Comparison of ENCODE assay signal across 27 mouse cellular contexts in the genomic region with DNA sequence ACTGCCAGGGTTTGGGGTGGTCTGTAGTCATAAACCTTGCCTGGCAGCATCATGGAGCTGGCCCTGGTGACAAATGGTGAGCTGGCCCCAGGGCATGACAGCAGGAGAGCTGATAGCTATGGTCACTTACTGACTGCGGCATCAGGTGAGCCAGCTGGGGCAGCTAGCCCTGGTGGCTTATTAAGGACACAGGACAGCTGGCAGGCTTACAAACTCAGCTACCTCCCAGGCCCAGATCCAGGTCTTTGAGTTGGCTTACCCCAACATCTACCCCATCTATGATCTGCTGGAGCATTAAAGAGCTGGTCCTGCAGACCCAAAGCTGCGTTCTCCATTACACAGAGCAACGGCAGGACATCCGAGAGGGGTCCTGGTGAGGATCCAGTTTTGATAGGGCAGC. TPM values are rescaled to one million over a fixed set of nuclear protein-coding genes. Genes with fewer than 3 reads are reported as not detected.
"Had no signal": no experiment of that assay in that cellular context is flagged by ENCODE, and none has a peak within 500 bp of the region (broad histone marks: within the 10 kb centered on the region; RNA-seq: fewer than 3 reads in every experiment).

No protein-coding gene starts in this region.

- H3K4me2 ChIP-seq: limb, embryonic 13.5 days; liver, embryonic 11.5 days; lung, embryonic 14.5 days; midbrain, embryonic 13.5 days had no signal

- H3K36me3 ChIP-seq: limb, embryonic 10.5 days; limb, embryonic 13.5 days; midbrain, embryonic 13.5 days had no signal

- H3K27ac ChIP-seq: layer of hippocampus, adult 2 months; limb, embryonic 10.5 days; limb, embryonic 13.5 days; liver, embryonic 14.5 days; macrophage; midbrain, embryonic 13.5 days had no signal

- H3K27me3 ChIP-seq: limb, embryonic 13.5 days; midbrain, embryonic 13.5 days had no signal

- H3K4me3 ChIP-seq: layer of hippocampus, adult 2 months; limb, embryonic 10.5 days; limb, embryonic 13.5 days; midbrain, embryonic 13.5 days had no signal

- ATAC-seq: intestine, postnatal 0 days; liver, postnatal 0 days; lung, postnatal 0 days; midbrain, embryonic 13.5 days had no signal

- DNase-seq: kidney, adult 8-10 months; kidney, postnatal 10 days; layer of hippocampus, adult 9-11 months; liver, postnatal 0 days; lung, embryonic 14.5 days; thymus, adult 18-20 months; thymus, postnatal 36 days had no signal

- H3K9ac ChIP-seq: limb, embryonic 13.5 days; liver, embryonic 14.5 days; liver, postnatal 0 days; lung, embryonic 14.5 days; midbrain, embryonic 13.5 days had no signal

- H3K9me3 ChIP-seq: limb, embryonic 10.5 days; limb, embryonic 13.5 days; midbrain, embryonic 13.5 days had no signal

RNA-seq across cellular contexts. Expression of gene Ifnk, which starts 18.4 kb away (rescaled TPM):
- total RNA-seq: layer of hippocampus, adult 2 months; layer of hippocampus, postnatal 25 days; left cerebral cortex, adult 18-20 months; left cerebral cortex, postnatal 25 days; megakaryocyte, adult 5-6 weeks; midbrain, postnatal 0 days had no signal
- polyA plus RNA-seq: large intestine, adult 2 months; liver, embryonic 11.5 days; liver, embryonic 14.5 days; macrophage; midbrain, embryonic 13.5 days; midbrain, postnatal 0 days; neural tube, embryonic 14.5 days; small intestine, adult 2 months; spleen, adult 2 months; testis, adult 2 months; urinary bladder, adult 2 months had no signal
